Mouse (Mus musculus) kidney, postnatal 10 days (tissue): ENCODE data around the gene Cct4.

Experiments
- DNase-seq: peaks from one replicate; pipeline ENCODE4 v3.0.0; 2021; ENCODE audit warnings: mixed read lengths

The Cct4 gene

GRCm38 (mm10) chr11:23047663-23048582 is 57.6 kb downstream of the Cct4 start:
- no peak for DNase-seq

GRCm38 (mm10) chr11:23049642-23050041 is 59.3 kb downstream of the Cct4 start:
- DNase-seq, result no peak

- DNase-seq, result no peak
Measured at GRCm38 (mm10) chr11:23052353-23052752, 62.0 kb downstream of the Cct4 start.
